ENCODE assay signal across 23 mouse cellular contexts in genomic region chr3:38641733-38642132, GRCm38 (mm10).
"Had no signal": no experiment of that assay in that cellular context is flagged by ENCODE, and none has a peak within 500 bp of the region (broad histone marks: within the 10 kb centered on the region; RNA-seq: fewer than 3 reads in every experiment).

No protein-coding gene starts in this region.

- H3K27ac ChIP-seq: gastrocnemius, adult 2 months; heart, embryonic 10.5 days; hindbrain, embryonic 10.5 days; hindbrain, embryonic 12.5 days; intestine, embryonic 15.5 days; layer of hippocampus, adult 2 months; left cerebral cortex, adult 2 months; limb, embryonic 10.5 days; limb, embryonic 12.5 days had no signal

- H3K4me3 ChIP-seq: gastrocnemius, adult 2 months; heart, embryonic 10.5 days; heart, embryonic 12.5 days; hindbrain, embryonic 10.5 days; hindbrain, embryonic 12.5 days; intestine, embryonic 15.5 days; layer of hippocampus, adult 2 months; left cerebral cortex, adult 2 months; limb, embryonic 10.5 days; limb, embryonic 12.5 days had no signal

- H3K27me3 ChIP-seq: heart, embryonic 12.5 days; hindbrain, embryonic 12.5 days; intestine, embryonic 15.5 days; limb, embryonic 12.5 days had no signal

- H3K4me2 ChIP-seq: heart, embryonic 12.5 days; hindbrain, embryonic 12.5 days; intestine, embryonic 15.5 days; limb, embryonic 12.5 days had no signal

- DNase-seq: gastrocnemius, adult 2 months; gastrocnemius, postnatal 10 days; gastrocnemius, postnatal 25 days; heart, adult 18-20 months; heart, postnatal 10 days; heart, postnatal 4 days; kidney, adult 18-20 months; kidney, adult 8-10 months; kidney, postnatal 10 days; kidney, postnatal 25 days; kidney, postnatal 4 days had no signal

- H3K36me3 ChIP-seq: heart, embryonic 10.5 days; heart, embryonic 12.5 days; hindbrain, embryonic 10.5 days; hindbrain, embryonic 12.5 days; intestine, embryonic 15.5 days; limb, embryonic 10.5 days; limb, embryonic 12.5 days had no signal

- H3K4me1 ChIP-seq: hindbrain, embryonic 10.5 days; hindbrain, embryonic 12.5 days; intestine, embryonic 15.5 days; limb, embryonic 10.5 days; limb, embryonic 12.5 days had no signal

- ATAC-seq: hindbrain, embryonic 16.5 days; inflammation-experienced regulatory T-cells, adult 6 months; intestine, embryonic 15.5 days; intestine, postnatal 0 days had no signal

- H3K9me3 ChIP-seq: heart, embryonic 10.5 days; heart, embryonic 12.5 days; hindbrain, embryonic 10.5 days; hindbrain, embryonic 12.5 days; intestine, embryonic 15.5 days; limb, embryonic 10.5 days; limb, embryonic 12.5 days had no signal

- H3K9ac ChIP-seq: heart, embryonic 12.5 days; hindbrain, embryonic 12.5 days; intestine, embryonic 15.5 days; limb, embryonic 12.5 days had no signal
